Mouse (Mus musculus) small intestine, adult 2 months (tissue): ENCODE measurements around the gene 4930523C07Rik. TPM values are rescaled to one million over a fixed set of nuclear protein-coding genes. Genes with fewer than 3 reads are reported as not detected.
A peak's percentile ranks its signal among the peaks of the same experiment; 100 is the strongest.

Experiments used
- H3K27ac ChIP-seq: fragments of 200-500 bp; 2 replicates; pipeline ENCODE4 v1.5.1; 2012; ENCODE audit warnings: low read depth, low read length, control low read depth, inconsistent platforms; ENCODE audit not compliant: insufficient read depth
- H3K27me3 ChIP-seq: fragments of 200-500 bp; 2 replicates; pipeline ENCODE4 v1.6.1; 2012; ENCODE audit warnings: mild to moderate bottlenecking, moderate library complexity, low read length, inconsistent platforms; ENCODE audit not compliant: control insufficient read depth, insufficient read depth
- H3K36me3 ChIP-seq: fragments of 200-500 bp; 2 replicates; pipeline ENCODE4 v1.6.1; 2012; ENCODE audit warnings: mild to moderate bottlenecking, low read length, control low read depth, inconsistent platforms; ENCODE audit not compliant: control insufficient read depth, insufficient read depth
- H3K4me1 ChIP-seq: fragments of 200-500 bp; 2 replicates; pipeline ENCODE4 v1.6.1; 2012; ENCODE audit warnings: low read length, inconsistent platforms, mixed read lengths; ENCODE audit not compliant: control insufficient read depth, insufficient read depth, insufficient read length
- H3K4me3 ChIP-seq: fragments of 200-500 bp; 2 replicates; pipeline ENCODE4 v1.5.1; 2012; ENCODE audit warnings: low read depth, mild to moderate bottlenecking, control low read depth, inconsistent platforms, low read length, moderate library complexity
- CTCF ChIP-seq: fragments of 200-500 bp; IDR thresholded peaks from 2 replicates; pipeline ENCODE4 v1.5.1; 2012; ENCODE audit warnings: low read depth, mild to moderate bottlenecking, control low read depth, inconsistent platforms, low read length, moderate library complexity, mixed read lengths; ENCODE audit not compliant: insufficient replicate concordance, insufficient read length; ENCODE audit errors: extremely low read depth
- POLR2A ChIP-seq: fragments of 200-500 bp; IDR thresholded peaks from 2 replicates; pipeline ENCODE4 v1.6.1; 2012; ENCODE audit warnings: low read depth, mild to moderate bottlenecking, control low read depth, inconsistent platforms, low read length, moderate library complexity
- WGBS: fragments of 180-500 bp; shearing (Covaris S2); methylation state at CpG from one replicate; pipeline ENCODE4 v1.1.7; 2018; 5-methylcytosine and 5-hydroxymethylcytosine counted together
- polyA plus RNA-seq: library from polyadenylated mRNA; depleted of rRNA; stranded (reverse); fragments of >200 nt; gene quantifications from 2 replicates; pipeline ENCODE4 v1.2.3, GENCODE M21; 2012

The 4930523C07Rik gene
- polyA plus RNA-seq, 1 experiment, result 2.1 TPM

GRCm38 (mm10) chr1:160024339-160024980 lies 19.7 kb upstream of the 4930523C07Rik start:
- WGBS, result 85% methylated on average over 10 of the region's 10 CpGs
- peak overlapping the region; percentile 26 for H3K4me3 ChIP-seq

GRCm38 (mm10) chr1:160025146-160025894 lies 18.9 kb upstream of the 4930523C07Rik start:
- 48% methylated on average over 11 of the region's 11 CpGs for WGBS
- Histone ChIP-seq H3K4me3 (no peak overlapping the region), H3K27ac (peak overlapping the region; percentile 67)

More at GRCm38 (mm10) chr1:160024339-160024980, 19.7 kb upstream of the 4930523C07Rik start:
- TF ChIP-seq POLR2A (no peak), CTCF (no peak)
- H3K27me3 ChIP-seq, result no peaks in the 10 kb centered on the region
- no peaks in the 10 kb centered on the region; the same call in 1 of the 2 replicates for H3K4me1 ChIP-seq
- H3K36me3 ChIP-seq, result no peaks in the 10 kb centered on the region
- H3K27ac ChIP-seq, result peak overlapping the region; percentile 67

GRCm38 (mm10) chr1:160025895-160026255 lies 18.3 kb upstream of the 4930523C07Rik start:
- H3K27me3 ChIP-seq, result no peaks in the 10 kb centered on the region
- no peaks in the 10 kb centered on the region; the same call in 1 of the 2 replicates for H3K4me1 ChIP-seq
- no peak overlapping the region for H3K4me3 ChIP-seq
- H3K36me3 ChIP-seq, result no peaks in the 10 kb centered on the region
- H3K27ac ChIP-seq, result no peak overlapping the region
- WGBS, result 82% methylated on average over 5 of the region's 5 CpGs
- TF ChIP-seq POLR2A (no peak), CTCF (no peak)

More at GRCm38 (mm10) chr1:160025146-160025894, 18.9 kb upstream of the 4930523C07Rik start:
- no peaks in the 10 kb centered on the region; the same call in 1 of the 2 replicates for H3K4me1 ChIP-seq
- no peaks in the 10 kb centered on the region for H3K27me3 ChIP-seq
- TF ChIP-seq POLR2A (no peak), CTCF (no peak)
- no peaks in the 10 kb centered on the region for H3K36me3 ChIP-seq

GRCm38 (mm10) chr1:160027939-160028338 lies 16.2 kb upstream of the 4930523C07Rik start:
- 46% methylated on average over 4 of the region's 4 CpGs for WGBS
- no peaks in the 10 kb centered on the region; the same call in 1 of the 2 replicates for H3K4me1 ChIP-seq
- H3K4me3 ChIP-seq, result no peak overlapping the region
- H3K36me3 ChIP-seq, result no peaks in the 10 kb centered on the region
- H3K27me3 ChIP-seq, result no peaks in the 10 kb centered on the region
- no peak overlapping the region for H3K27ac ChIP-seq
- TF ChIP-seq CTCF, result no peak
- TF ChIP-seq POLR2A, result no peak

GRCm38 (mm10) chr1:160033948-160034598 lies 10.1 kb upstream of the 4930523C07Rik start:
- no peaks in the 10 kb centered on the region for H3K36me3 ChIP-seq
- no peak overlapping the region for H3K4me3 ChIP-seq
- WGBS, result 61% methylated on average over 4 of the region's 4 CpGs
- no peaks in the 10 kb centered on the region for H3K4me1 ChIP-seq
- no peak overlapping the region for H3K27ac ChIP-seq
- TF ChIP-seq CTCF (no peak), POLR2A (no peak)
- H3K27me3 ChIP-seq, result no peaks in the 10 kb centered on the region

GRCm38 (mm10) chr1:160035561-160035960 lies 8.6 kb upstream of the 4930523C07Rik start:
- 38% methylated on average over 3 of the region's 3 CpGs for WGBS
- no peaks in the 10 kb centered on the region for H3K27me3 ChIP-seq
- no peak overlapping the region for H3K4me3 ChIP-seq
- H3K27ac ChIP-seq, result no peak overlapping the region
- H3K36me3 ChIP-seq, result no peaks in the 10 kb centered on the region
- TF ChIP-seq CTCF, result no peak
- TF ChIP-seq POLR2A, result no peak
- no peaks in the 10 kb centered on the region for H3K4me1 ChIP-seq

GRCm38 (mm10) chr1:160036996-160037521 lies 7.1 kb upstream of the 4930523C07Rik start:
- Histone ChIP-seq H3K36me3 (no peaks in the 10 kb centered on the region), H3K4me1 (no peaks in the 10 kb centered on the region), H3K27me3 (no peaks in the 10 kb centered on the region), H3K27ac (peak overlapping the region; percentile 43), H3K4me3 (no peak overlapping the region)
- WGBS, result 49% methylated on average over 5 of the region's 5 CpGs
- TF ChIP-seq POLR2A (no peak), CTCF (no peak)
